Comparison of ENCODE assay signal across 14 mouse cellular contexts in genomic region chr16:76324411-76325314, GRCm38 (mm10). TPM values are rescaled to one million over a fixed set of nuclear protein-coding genes. Genes with fewer than 3 reads are reported as not detected.
DNase-seq lines count a peak whose midpoint lies in the region; ATAC-seq and TF ChIP-seq lines count a peak whose summit lies in the region.
"Had no signal": no experiment of that assay in that cellular context is flagged by ENCODE, and none has a peak within 500 bp of the region (broad histone marks: within the 10 kb centered on the region; RNA-seq: fewer than 3 reads in every experiment).

No protein-coding gene starts in this region.

- peak in 1 of 2 experiments; percentile 47 for DNase-seq in heart, adult 2 months
- DNase-seq in heart, postnatal 4 days, result no peak
- DNase-seq in 416B (ENCODE audit: low read depth) (peak; percentile 76), NIH3T3 (ENCODE audit: low read depth) (peak; percentile 2), MN1 (ENCODE audit: low spot score) (no peak)
- DNase-seq in heart, postnatal 14 days, result peak; percentile 25 to 26
- DNase-seq in frontal cortex, adult 2 months (ENCODE audit: extremely low spot score in 1 of 2, low spot score in 1 of 2), result no peak
- DNase-seq: lung, postnatal 10 days; thymus, postnatal 4 days had no signal

- intact Hi-C loops in heart, adult 2 months (cut with DNase I), result loop anchor here (5.0 kb wide), 1 partner anchor 48 kb away; the partner anchor contains the start of gene Nrip1
- intact Hi-C loops in heart, postnatal 14 days (cut with DNase I), result loop anchor here (5.0 kb wide), 1 partner anchor 43 kb away; no protein-coding TSS in a partner anchor

- no peak for ATAC-seq in erythroid progenitor cell, adult 5-6 weeks (replicated peaks; ENCODE audit: low FRiP score, poor library complexity, severe bottlenecking)

- H3K4me3 ChIP-seq in heart, adult 2 months, result no peak overlapping the region
- H3K4me3 ChIP-seq: forebrain, embryonic 10.5 days; hindbrain, embryonic 12.5 days; kidney, embryonic 15.5 days; midbrain, embryonic 12.5 days had no signal

- no peak overlapping the region for H3K9ac ChIP-seq in heart, adult 2 months (ENCODE audit: low read depth, low read length)
- H3K9ac ChIP-seq: hindbrain, embryonic 12.5 days; kidney, embryonic 15.5 days; midbrain, embryonic 12.5 days had no signal

- TF ChIP-seq EP300 in heart, adult 2 months (IDR thresholded peaks at IDR 0.05; ENCODE audit: insufficient read depth, low read depth, low read length), result 0 out of 2 replicates have a peak, but pooled peaks have one; percentile 49

- H3K27ac ChIP-seq in heart, adult 2 months, result peak overlapping the region; percentile 32
- H3K27ac ChIP-seq: forebrain, embryonic 10.5 days; hindbrain, embryonic 12.5 days; kidney, embryonic 15.5 days; midbrain, embryonic 12.5 days had no signal

- peaks cover 26% of the 10 kb centered on the region for H3K4me1 ChIP-seq in heart, adult 2 months (ENCODE audit: control insufficient read depth, insufficient read depth, low read length)

- TF ChIP-seq POLR2A in heart, adult 2 months (IDR thresholded peaks at IDR 0.05; ENCODE audit: insufficient read depth, low read depth, low read length), result no peak

- WGBS in heart, adult 2 months, result 36% methylated on average over 3 of the region's 4 CpGs

- TF ChIP-seq CTCF in heart, adult 2 months (IDR thresholded peaks at IDR 0.05), result no peak

- peaks cover 9% of the 10 kb centered on the region for H3K79me2 ChIP-seq in heart, adult 2 months (replicated peaks; ENCODE audit: control insufficient read depth, insufficient read depth, low read length)

- H3K27me3 ChIP-seq in heart, adult 2 months (ENCODE audit: control insufficient read depth, insufficient read depth, low read length), result no peaks in the 10 kb centered on the region
- H3K27me3 ChIP-seq: hindbrain, embryonic 12.5 days; kidney, embryonic 15.5 days had no signal

- peaks cover 25% of the 10 kb centered on the region for H3K36me3 ChIP-seq in heart, adult 2 months (ENCODE audit: control insufficient read depth, insufficient read depth, low read length)
- H3K36me3 ChIP-seq: hindbrain, embryonic 12.5 days; midbrain, embryonic 12.5 days had no signal

RNA-seq across cellular contexts. Expression of gene Nrip1, which starts 49.0 kb away (rescaled TPM):
- 10 to 100 TPM; 20.6 to 32.3 TPM for total RNA-seq in heart, adult 2 months (2021)
- 3.1 and 6.7 TPM in 2 replicates for polyA plus RNA-seq in heart, adult 2 months (2012; rRNA removed)
- total RNA-seq in heart, postnatal 4 days (2021), result 10 to 100 TPM; 24.3 to 25.7 TPM
- total RNA-seq in heart, postnatal 14 days (2021), result 10 to 100 TPM; 28.7 to 29.2 TPM
- polyA plus RNA-seq in frontal cortex, adult 2 months (2012; rRNA removed), result 8.1 and 10.1 TPM in 2 replicates
- 72.1 and 83.4 TPM in 2 replicates for total RNA-seq in erythroid progenitor cell, adult 5-6 weeks (2015; ENCODE audit: low replicate concordance)
- 62.9 and 99.2 TPM in 2 replicates for total RNA-seq in erythroid progenitor cell, adult 5-6 weeks (2017; ENCODE audit: low replicate concordance)

Comparison
In these comparisons a context has a peak if more than half of its experiments do, and no peak if none do; other contexts are left out.
1. DNase-seq: peak in 416B (single experiment), NIH3T3 (single experiment) and heart, postnatal 14 days (2 of 2); none in heart, postnatal 4 days (single experiment), frontal cortex, adult 2 months (0 of 2) and MN1 (single experiment).